Mouse (Mus musculus) CD4-positive, CD25-positive, alpha-beta regulatory T cell, adult 9 weeks (primary cell): ENCODE data around the gene Pkd1l1. TPM values are rescaled to one million over a fixed set of nuclear protein-coding genes. Genes with fewer than 3 reads are reported as not detected.

Experiments
- polyA plus RNA-seq: library from polyadenylated mRNA; unstranded; fragments of 100-300 nt; shearing (Covaris generic); gene quantifications from one replicate; pipeline ENCODE4 v1.2.1, GENCODE M21; 2017

Gene Pkd1l1
- not detected for polyA plus RNA-seq

GRCm38 (mm10) chr11:8973166-8973565, at the start of gene Pkd1l1:
Pkd1l1 (minus strand) TSS chr11:8973266.

GRCm38 (mm10) chr11:9010853-9011339, 37.8 kb upstream of the Pkd1l1 start, which contains the start of gene Hus1:
Hus1 (minus strand) TSS chr11:9011191.

Other genes with a start within 250 kb of the Pkd1l1 start
- gene Hus1, start 37.9 kb upstream of the Pkd1l1 start, polyA plus RNA-seq = 13.7 TPM
- not detected for gene Gm11992, start 75.3 kb upstream of the Pkd1l1 start, polyA plus RNA-seq
- gene Sun3, start 75.7 kb upstream of the Pkd1l1 start, polyA plus RNA-seq = not detected
- gene Upp1, start 144.8 kb upstream of the Pkd1l1 start, polyA plus RNA-seq = not detected
- not detected for gene Abca13, start 218.7 kb upstream of the Pkd1l1 start, polyA plus RNA-seq